Mouse (Mus musculus) cortical plate, adult 2 months (tissue): ENCODE results near the gene Phf12.

Experiments
- CTCF ChIP-seq: fragments of 200-500 bp; IDR thresholded peaks from 2 replicates; pipeline ENCODE4 v1.5.1; 2011; ENCODE audit warnings: mild to moderate bottlenecking, control low read depth, low read length; ENCODE audit not compliant: insufficient read depth; ENCODE audit errors: extremely low read depth
- POLR2A ChIP-seq: fragments of 200-500 bp; IDR thresholded peaks from 2 replicates; pipeline ENCODE4 v1.6.1; 2011; ENCODE audit warnings: mild to moderate bottlenecking, low read length, control low read depth; ENCODE audit not compliant: insufficient read depth; ENCODE audit errors: extremely low read depth

GRCm38 (mm10) chr11:77964415-77965095 is 18.0 kb upstream of the Phf12 start:
- TF ChIP-seq CTCF (no peak), POLR2A (no peak)
